Mouse (Mus musculus) layer of hippocampus, postnatal 14 days (tissue): ENCODE data around the gene Abcd1. TPM values are rescaled to one million over a fixed set of nuclear protein-coding genes. Genes with fewer than 3 reads are reported as not detected.
"Not testable (repeated sequence)": the region's sequence is repeated elsewhere in the genome, so short reads cannot be mapped to it uniquely, and the experiment has no call there.

Source experiments
- DNase-seq, 2 experiments: peaks; one replicate each; pipeline ENCODE4 v3.0.0; 2021 to 2022; ENCODE audit warnings: low spot score in 2 of 2, mixed read lengths in 1 of 2
- total RNA-seq, 2 experiments: library from RNA; stranded (reverse); gene quantifications; 2 replicates each; pipeline ENCODE4 v1.2.3; 2021

Gene Abcd1
- total RNA-seq, 2 experiments from 2014 or later = 15.7 to 16.1 TPM

DNA sequence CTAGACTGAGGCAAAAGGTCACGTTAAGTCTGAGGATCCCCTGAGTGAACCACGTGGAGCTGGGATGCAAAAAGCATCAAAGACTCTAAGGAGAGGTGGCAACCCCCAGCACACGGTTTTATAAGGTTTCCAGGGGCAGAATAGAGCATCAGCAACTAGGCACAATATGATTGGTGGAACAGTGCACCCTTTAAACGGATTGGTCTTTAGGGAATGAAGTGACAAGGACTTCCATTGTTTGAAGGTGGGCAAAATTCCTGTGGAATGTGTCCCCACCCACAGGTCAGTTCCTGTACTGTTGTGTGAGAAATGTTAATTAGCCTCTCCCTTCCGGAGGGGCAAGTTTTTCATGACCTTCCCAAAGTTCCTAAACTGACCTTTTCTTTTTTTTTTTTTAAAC, 22.8 kb downstream of the Abcd1 start:
- DNase-seq = no peak

DNA sequence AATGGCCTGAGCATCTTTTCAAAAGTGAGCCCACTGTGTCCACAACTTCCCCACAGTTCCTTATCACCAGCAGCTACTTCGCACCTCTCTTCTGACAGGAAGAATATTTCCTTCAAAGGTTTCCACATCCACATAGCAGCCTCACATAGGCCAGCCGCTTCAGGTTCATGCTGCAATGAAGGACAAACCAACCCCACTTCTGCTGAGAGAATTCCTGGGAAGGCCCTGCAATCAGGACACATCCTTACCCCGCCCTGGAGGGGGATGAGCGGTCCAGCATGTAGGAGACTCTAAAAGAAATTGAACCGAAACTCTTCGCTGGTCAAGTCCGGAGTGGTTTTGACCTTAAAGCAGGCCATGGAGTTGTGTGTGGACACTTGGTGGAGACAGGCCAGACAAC, 23.4 kb downstream of the Abcd1 start:
- DNase-seq = not testable (repeated sequence)

DNA sequence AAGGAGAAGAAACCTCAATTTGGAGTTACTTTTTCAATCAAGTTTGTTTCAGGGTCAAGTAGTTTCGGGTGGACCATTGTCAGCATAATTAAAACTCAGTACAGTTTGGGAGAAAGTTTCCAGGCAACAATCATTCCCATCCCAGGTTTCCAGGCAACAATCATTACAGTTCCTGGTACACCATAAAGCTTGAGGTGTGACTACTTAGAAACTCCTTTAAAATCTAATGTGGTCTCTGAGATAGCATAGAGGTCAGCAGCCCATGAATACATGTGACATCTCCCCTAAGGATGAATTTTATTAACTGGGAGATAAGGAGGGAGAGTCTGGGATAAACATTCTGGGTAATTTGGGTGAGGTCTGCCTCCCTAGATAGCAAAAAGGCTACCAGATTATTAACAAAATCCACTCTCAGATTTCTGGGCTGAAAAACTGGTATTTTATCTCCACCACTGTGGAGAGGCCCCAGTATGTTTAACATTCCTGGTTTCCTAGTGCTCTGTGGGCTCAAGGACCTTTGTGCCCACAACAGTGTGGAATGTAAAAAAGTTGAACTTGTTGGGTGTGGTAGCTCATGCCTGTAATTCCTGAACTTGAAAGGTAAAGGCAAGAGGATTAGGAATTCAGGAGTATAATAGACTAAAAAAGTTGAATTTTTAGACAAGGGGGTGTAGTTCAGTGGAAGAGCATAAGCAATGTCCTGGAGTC, 28.5 kb downstream of the Abcd1 start:
- no peak for DNase-seq

DNA sequence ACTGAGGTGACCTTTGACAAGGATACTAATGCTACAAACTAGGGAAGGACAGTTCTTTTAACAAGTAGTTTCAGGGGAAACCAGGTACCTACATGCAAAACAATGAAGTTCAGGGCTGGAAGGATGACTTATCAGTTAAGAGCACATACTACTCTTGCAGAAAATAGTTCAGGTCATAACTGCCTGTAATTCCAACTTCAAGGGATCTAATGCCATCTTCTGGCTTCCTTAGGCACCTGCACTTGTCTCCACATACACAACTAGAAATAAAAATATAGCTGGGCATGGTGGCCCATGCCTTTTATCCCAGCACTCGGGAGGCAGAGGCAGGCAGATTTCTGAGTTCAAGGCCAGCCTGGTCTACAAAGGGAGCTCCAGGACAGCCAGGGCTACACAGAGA, 32.6 kb downstream of the Abcd1 start:
- DNase-seq = no peak

DNA sequence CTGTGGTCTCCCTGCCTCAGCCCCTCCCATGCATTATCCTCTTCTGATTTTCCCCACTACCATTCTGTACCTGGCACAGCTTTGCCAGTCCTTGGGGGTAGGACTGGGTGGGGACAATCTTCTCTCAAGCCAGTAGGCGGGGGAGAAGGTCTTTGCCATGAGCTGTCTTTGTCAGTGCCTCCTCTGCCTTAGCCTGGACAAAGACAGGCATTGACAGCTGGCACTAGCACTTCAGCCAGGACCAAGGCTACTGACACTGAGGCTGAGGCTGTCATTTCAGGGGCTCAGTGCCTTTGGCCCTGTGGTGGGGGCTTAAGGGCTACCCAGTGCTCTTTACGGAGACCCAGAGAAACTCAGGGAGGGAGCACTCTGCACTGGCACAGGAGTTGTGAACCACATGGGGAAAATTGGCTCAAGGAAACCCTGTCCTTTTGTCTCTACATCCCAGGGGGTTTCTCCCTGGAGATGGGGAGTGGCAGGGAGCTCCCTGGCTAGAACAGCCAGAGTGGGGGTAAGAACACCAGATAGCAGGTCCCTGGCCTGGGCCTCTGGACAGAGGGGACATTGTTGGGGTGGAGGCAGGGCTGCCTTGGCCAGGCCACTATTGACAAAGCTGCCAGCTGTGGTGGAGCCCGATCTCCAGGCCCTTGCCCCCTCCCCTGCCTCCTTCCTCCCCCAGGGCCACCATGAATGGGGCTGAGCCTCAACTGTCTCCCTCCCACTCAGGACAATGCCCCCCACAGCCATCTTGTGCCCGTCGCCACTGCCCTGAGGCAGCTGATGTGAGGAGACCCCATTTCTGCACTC, 40.1 kb downstream of the Abcd1 start, which contains the start of gene Plxnb3:
Gene Plxnb3, plus strand, starts transcription at position 757 of the 807 bp plus-strand sequence.
- no peak for DNase-seq

DNA sequence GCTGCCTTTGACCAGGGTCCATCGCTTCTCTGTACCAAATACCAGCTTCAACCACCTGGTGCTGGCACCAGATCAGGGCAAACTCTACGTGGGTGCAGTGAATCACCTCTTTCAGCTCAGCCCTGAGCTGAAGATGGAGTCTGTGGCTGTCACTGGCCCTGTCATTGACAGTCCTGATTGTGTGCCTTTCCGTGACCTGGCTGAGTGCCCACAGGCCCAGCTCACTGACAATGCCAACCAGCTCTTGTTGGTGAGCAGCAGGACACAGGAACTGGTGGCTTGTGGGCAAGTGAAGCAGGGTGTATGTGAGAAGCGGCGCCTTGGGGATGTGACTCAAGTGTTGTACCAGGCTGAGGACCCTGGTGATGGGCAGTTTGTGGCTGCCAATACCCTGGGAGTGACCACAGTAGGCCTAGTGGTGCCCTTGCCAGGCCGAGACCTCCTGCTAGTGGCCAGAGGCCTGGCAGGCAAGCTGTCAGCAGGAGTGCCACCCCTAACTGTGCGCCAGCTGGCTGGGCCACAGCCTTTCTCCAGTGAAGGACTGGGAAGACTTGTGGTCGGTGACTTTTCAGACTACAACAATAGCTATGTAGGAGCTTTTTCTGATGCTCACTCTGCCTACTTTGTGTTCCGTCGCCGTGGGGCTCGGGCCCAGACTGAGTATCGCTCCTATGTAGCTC, 42.4 kb downstream of the Abcd1 start:
- DNase-seq = no peak

DNA sequence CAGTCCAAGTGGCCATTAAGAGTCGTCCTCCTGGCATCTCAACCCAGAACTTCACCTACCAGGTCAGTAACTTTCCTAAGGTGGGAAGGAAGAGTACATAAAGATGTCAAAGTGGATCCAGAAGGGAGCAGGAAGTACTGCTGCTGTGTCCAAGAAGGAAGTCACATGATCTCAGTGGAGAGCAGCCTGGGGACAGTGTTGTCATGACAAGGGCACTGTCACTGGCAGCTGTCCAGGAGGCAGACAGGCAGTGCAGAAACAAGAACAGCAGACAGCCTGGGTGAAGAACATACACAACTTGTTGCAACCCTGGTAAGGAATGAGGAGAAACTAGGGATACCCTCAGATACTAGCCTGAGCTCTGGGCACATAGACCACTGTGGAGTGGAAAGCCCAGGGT, 48.9 kb downstream of the Abcd1 start:
- DNase-seq = no peak

DNA sequence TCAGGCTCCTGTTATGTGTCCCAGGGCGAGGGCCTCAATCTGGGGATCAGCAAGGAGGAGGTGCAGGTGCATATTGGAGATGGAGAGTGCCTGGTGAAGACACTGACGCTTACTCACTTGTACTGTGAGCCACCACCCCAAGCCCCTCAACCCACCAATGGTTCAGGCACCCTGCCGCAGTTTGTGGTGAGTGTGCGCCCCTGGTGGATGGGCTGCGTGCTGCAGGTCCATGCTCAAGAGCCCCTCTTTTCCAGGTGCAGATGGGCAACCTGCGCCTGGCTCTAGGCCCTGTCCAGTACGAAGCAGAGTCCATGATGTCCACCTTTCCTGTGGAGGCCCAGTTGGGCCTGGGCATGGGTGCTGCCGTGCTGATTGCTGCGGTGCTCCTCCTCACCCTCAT, 50.9 kb downstream of the Abcd1 start:
- no peak for DNase-seq

DNA sequence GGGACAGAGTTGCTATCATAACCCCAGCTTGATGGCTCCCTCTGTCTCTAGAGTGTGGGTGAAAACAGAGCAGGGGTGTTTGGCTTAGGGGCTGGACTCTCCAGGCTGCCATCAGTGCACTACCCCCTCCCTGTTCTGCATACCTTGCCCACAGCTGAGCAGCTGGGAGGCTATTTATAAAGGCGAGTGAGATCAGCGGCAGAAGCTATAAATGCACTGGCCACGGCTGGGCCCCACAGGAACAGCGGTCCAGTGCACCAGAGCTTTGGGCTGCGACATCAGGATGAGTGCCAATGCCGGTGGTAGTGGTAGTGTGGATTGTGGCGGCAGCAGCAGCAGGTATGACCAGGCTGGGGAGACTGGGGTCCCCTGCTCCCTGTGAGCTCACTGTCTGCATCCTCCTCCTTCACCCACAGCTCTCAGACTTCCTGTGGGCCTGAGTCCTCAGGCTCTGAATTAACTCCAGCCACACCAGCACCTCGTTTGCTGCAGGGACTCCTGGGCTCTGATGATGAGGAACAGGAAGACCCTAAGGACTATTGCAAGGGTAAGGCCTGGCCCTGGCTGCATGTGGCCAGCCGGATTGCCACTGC, 57.9 kb downstream of the Abcd1 start, which contains the start of gene Srpk3:
Gene Srpk3, plus strand, starts transcription at position 238 of the 593 bp plus-strand sequence.
- no peak for DNase-seq

DNA sequence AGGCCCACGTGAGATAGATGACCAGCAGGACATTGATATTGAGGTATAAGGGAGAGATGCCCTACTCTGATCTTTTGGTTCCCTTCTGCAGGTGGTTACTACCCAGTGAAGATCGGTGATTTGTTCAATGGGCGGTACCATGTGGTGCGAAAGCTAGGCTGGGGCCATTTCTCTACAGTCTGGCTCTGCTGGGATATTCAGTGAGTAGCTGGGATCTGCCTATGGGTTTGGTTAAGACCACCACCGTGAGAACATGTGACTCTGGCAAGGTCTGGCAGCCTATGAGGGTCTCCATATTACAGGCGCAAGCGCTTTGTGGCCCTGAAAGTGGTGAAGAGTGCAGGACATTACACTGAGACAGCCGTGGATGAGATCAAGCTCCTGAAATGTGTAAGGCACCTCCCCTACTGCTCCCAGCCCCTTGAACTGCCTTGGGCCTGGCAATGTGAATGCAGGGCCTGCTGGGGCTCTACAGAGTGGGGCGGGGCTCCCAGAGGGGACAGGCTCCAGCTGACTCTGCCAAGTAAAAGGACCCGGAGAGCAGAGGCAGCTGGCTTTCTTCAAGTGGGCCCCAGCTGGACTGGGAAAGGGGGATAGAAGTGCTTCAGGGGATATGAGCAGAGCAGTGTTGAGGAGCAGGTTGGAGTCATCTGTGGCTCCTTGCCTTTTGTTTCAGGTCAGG, 58.5 kb downstream of the Abcd1 start:
- DNase-seq = no peak

DNA sequence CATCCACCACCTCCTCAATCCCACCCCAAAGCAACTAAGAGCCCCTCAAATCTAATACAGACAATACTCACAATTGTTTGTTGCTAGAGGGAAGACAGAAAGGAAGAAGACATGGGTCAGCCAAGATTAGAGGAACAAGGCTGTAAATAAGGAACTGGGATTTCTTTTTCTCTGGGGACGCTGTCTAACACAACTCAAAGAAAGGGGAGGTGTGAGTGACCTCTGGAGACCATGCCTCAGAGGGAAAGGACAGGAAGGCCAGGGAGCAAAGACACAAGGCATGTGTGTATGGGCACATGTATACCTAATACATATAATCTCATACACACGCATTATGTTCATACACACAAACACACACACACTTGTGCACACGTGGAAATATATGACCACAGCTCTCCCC, 65.8 kb downstream of the Abcd1 start:
- no peak for DNase-seq

DNA sequence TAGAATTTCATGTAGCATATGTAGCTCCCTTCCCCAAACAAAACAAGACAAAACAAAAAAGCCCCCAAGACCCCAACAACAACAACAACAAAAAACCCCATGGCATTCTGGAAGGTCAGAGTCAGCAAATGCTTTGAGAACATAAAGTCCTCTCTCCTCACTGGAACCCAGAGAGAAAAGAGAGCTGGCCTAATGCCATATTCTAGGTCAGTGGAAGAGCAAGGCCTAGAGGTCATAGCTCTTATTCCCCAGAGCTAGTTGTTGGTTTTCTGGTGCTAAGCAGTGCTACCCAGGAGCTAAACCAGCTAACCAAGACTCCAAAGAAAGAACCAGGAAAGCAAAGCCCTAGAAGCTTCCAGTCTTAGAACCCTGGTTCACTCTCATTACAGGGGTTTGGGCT, 69.3 kb downstream of the Abcd1 start:
- DNase-seq = no peak

DNA sequence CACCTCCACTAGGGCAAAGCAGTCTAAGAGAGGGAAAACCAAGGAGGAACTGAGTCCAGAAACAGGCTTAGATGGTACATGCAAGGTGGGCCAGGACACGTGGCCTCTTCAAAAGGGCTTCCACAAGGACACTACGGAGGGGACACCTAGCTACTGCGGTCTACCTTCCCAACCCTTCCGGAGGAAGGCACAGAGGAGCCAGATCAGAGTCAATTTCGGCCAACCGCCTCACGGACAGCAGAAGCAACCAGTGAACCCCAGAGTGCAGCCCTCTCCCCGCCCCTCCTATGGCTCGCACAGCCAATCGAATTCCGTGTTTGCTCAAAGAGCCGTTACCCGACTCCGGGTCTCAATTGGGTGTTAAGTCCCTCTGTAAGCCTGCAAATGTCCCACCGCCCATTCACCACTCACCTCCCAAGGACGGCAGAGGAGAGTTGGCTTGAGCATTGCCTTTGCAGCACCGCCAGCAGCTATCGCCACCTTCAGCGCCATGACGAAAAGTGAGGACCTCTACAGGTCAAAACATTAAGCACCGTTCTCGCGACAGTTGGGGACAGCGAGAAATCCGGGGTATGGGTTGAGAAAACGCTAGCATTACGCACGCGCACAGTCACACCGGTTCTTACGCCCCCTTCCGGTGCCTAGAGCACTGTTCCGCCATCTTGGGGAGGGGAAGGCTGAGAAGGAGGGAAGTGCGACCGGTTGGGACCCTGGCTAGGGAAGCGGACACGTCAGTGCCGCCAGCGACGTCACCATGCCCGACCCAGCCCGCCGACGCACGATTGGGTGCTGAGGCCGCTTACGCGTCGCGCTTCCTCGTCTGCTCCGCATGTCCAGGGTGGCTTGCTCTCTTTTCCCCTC, 70.2 kb downstream of the Abcd1 start, which contains the start of the genes Idh3g and Ssr4:
Gene Idh3g, minus strand, starts transcription at position 534 of the 861 bp plus-strand sequence.
Gene Ssr4, plus strand, starts transcription at position 665 of the 861 bp plus-strand sequence.
- DNase-seq = peak; percentile 92 to 95

DNA sequence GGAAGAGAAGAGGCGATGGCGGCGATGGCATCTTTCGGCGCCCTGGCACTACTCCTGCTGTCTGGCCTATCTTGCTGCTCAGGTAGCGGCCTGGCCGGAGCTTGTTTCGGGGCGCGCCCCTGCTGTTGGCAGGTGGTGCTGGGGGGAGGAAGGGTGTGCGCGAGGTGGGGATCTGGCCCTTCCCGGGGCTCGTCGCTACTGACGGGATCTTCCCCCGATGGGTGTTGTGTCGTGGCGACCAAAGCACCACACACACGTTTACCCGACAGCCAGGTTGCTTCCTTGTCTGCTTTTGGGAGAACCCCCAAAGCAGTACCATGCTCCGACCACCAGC, 70.8 kb downstream of the Abcd1 start:
- no peak for DNase-seq

Other genes with a start within 250 kb of the Abcd1 start
- gene Bgn, start 233.0 kb upstream of the Abcd1 start, total RNA-seq = 10 to 100 TPM; 26.1 to 34.2 TPM
- 100 to 1,000 TPM; 134 to 136 TPM for gene Atp2b3, start 213.5 kb upstream of the Abcd1 start, total RNA-seq
- 1 to 10 TPM in 1 of 2 experiments, under 1 TPM in 1; 0.85 to 1.0 TPM for gene Dusp9, start 77.2 kb upstream of the Abcd1 start, total RNA-seq
- gene Pnck, start 56.5 kb upstream of the Abcd1 start, total RNA-seq = 100 to 1,000 TPM; 108 to 118 TPM
- gene Slc6a8, start 43.4 kb upstream of the Abcd1 start, total RNA-seq = 100 to 1,000 TPM in 1 of 2 experiments, 10 to 100 TPM in 1; 93.6 to 111 TPM
- 10 to 100 TPM; 69.6 to 70.9 TPM for gene Bcap31, start 422 bp upstream of the Abcd1 start, total RNA-seq
- gene Plxnb3, start 40.5 kb downstream of the Abcd1 start, total RNA-seq = 10 to 100 TPM; 21.9 to 23.5 TPM
- 1 to 10 TPM; 7.0 to 7.8 TPM for gene Srpk3, start 57.8 kb downstream of the Abcd1 start, total RNA-seq
- gene Idh3g, start 70.3 kb downstream of the Abcd1 start, total RNA-seq = 100 to 1,000 TPM; 166 TPM
- 100 to 1,000 TPM; 100 to 103 TPM for gene Ssr4, start 70.4 kb downstream of the Abcd1 start, total RNA-seq
- gene Pdzd4, start 108.4 kb downstream of the Abcd1 start, total RNA-seq = 100 to 1,000 TPM in 1 of 2 experiments, 10 to 100 TPM in 1; 94.8 to 104 TPM
- not detected for gene Avpr2, start 175.5 kb downstream of the Abcd1 start, total RNA-seq
- 100 to 1,000 TPM; 213 to 217 TPM for gene L1cam, start 179.5 kb downstream of the Abcd1 start, total RNA-seq
- 1 to 10 TPM; 4.1 to 5.0 TPM for gene Arhgap4, start 205.3 kb downstream of the Abcd1 start, total RNA-seq
- gene Naa10, start 205.3 kb downstream of the Abcd1 start, total RNA-seq = 10 to 100 TPM; 62.8 to 70.1 TPM
- gene Renbp, start 214.3 kb downstream of the Abcd1 start, total RNA-seq = 1 to 10 TPM; 5.5 to 6.3 TPM
- gene Hcfc1, start 249.8 kb downstream of the Abcd1 start, total RNA-seq = 10 to 100 TPM; 72.6 to 76.3 TPM